Mouse (Mus musculus) lung, embryonic 15.5 days (tissue): ENCODE data around the gene Pgc. TPM values are rescaled to one million over a fixed set of nuclear protein-coding genes. Genes with fewer than 3 reads are reported as not detected.

Source experiments
- ATAC-seq: fragments of 200-750 bp; cut with Nextera tagmentation; 2 replicates; pipeline ENCODE4 v1.8.0; 2017; ENCODE audit warnings: moderate number of reproducible peaks, borderline replicate concordance; ENCODE audit not compliant: low FRiP score, low TSS enrichment; ENCODE audit errors: extremely low read depth
- H3K27ac ChIP-seq: fragments of 300-500 bp; sonication (generic); 2 replicates; pipeline ENCODE4 v1.5.1; 2015; ENCODE audit warnings: moderate library complexity, mild to moderate bottlenecking, inconsistent platforms
- H3K27me3 ChIP-seq: fragments of 300-500 bp; sonication (generic); 2 replicates; pipeline ENCODE4 v1.6.1; 2015; ENCODE audit warnings: inconsistent platforms
- H3K36me3 ChIP-seq: fragments of 300-500 bp; sonication (generic); 2 replicates; pipeline ENCODE4 v1.6.1; 2015; ENCODE audit warnings: inconsistent platforms
- H3K4me1 ChIP-seq: fragments of 300-500 bp; sonication (generic); 2 replicates; pipeline ENCODE4 v1.6.1; 2015; ENCODE audit warnings: inconsistent platforms
- H3K4me2 ChIP-seq: fragments of 300-500 bp; sonication (generic); 2 replicates; pipeline ENCODE4 v1.6.1; 2015; ENCODE audit warnings: inconsistent platforms, mild to moderate bottlenecking, moderate library complexity
- H3K4me3 ChIP-seq: fragments of 300-500 bp; sonication (generic); 2 replicates; pipeline ENCODE4 v1.5.1; 2015; ENCODE audit warnings: mild to moderate bottlenecking, inconsistent platforms
- H3K9ac ChIP-seq: fragments of 300-500 bp; sonication (generic); 2 replicates; pipeline ENCODE4 v1.6.1; 2015; ENCODE audit warnings: inconsistent platforms
- H3K9me3 ChIP-seq: fragments of 300-500 bp; sonication (generic); 2 replicates; pipeline ENCODE4 v1.6.1; 2016; ENCODE audit warnings: inconsistent platforms
- WGBS: fragments of 180-500 bp; shearing (Covaris S2); methylation state at CpG from one replicate; pipeline ENCODE4 v1.1.7; 2015; 5-methylcytosine and 5-hydroxymethylcytosine counted together
- polyA plus RNA-seq: library from polyadenylated mRNA; unstranded; fragments of >200 nt; fragmentation: Nextera tagmentation; extraction: Ambion mirVana; gene quantifications from 2 replicates; pipeline ENCODE4 v1.2.1, GENCODE M21; 2015

Gene Pgc
- 14.2 and 15.7 TPM in 2 replicates for polyA plus RNA-seq

- H3K36me3 ChIP-seq, result no peaks in the 10 kb centered on the region
- ATAC-seq, result no peak
- no peak within 1 kb of the TSS for H3K27ac ChIP-seq
- H3K9ac ChIP-seq, result no peak within 1 kb of the TSS
- no peaks in the 10 kb centered on the region for H3K9me3 ChIP-seq
- H3K4me3 ChIP-seq, result no peak within 1 kb of the TSS
- no peak within 1 kb of the TSS; the same call in 1 of the 2 replicates for H3K4me2 ChIP-seq
- no peaks in the 10 kb centered on the region for H3K27me3 ChIP-seq
- 0 out of 2 replicates have a peak, but pooled peaks cover 3% of the 10 kb centered on the region for H3K4me1 ChIP-seq
- 53% methylated on average over 11 of the region's 11 CpGs for WGBS
Measured at GRCm38 (mm10) chr17:47726566-47726965, at the start of gene Pgc. TSS of gene Pgc (plus strand) at chr17:47726842.

GRCm38 (mm10) chr17:47678238-47678637, 48.4 kb upstream of the Pgc start:
- Histone ChIP-seq H3K9ac (no peak overlapping the region), H3K9me3 (no peaks in the 10 kb centered on the region), H3K4me2 (no peak overlapping the region), H3K4me3 (no peak overlapping the region), H3K27me3 (no peaks in the 10 kb centered on the region), H3K36me3 (peaks cover 36% of the 10 kb centered on the region), H3K27ac (0 out of 2 replicates have a peak overlapping the region, but pooled peaks have one; percentile 15), H3K4me1 (no peaks in the 10 kb centered on the region)
- no peak for ATAC-seq
- WGBS, result 77% methylated on average over 5 of the region's 5 CpGs

GRCm38 (mm10) chr17:47678702-47679101, 47.9 kb upstream of the Pgc start:
- 67% methylated on average over 5 of the region's 5 CpGs for WGBS
- no peak overlapping the region for H3K4me2 ChIP-seq
- H3K9me3 ChIP-seq, result no peaks in the 10 kb centered on the region
- H3K4me3 ChIP-seq, result no peak overlapping the region
- no peaks in the 10 kb centered on the region for H3K4me1 ChIP-seq
- H3K9ac ChIP-seq, result no peak overlapping the region
- peaks cover 41% of the 10 kb centered on the region for H3K36me3 ChIP-seq
- H3K27me3 ChIP-seq, result no peaks in the 10 kb centered on the region
- H3K27ac ChIP-seq, result 0 out of 2 replicates have a peak overlapping the region, but pooled peaks have one; percentile 15
- ATAC-seq, result no peak

GRCm38 (mm10) chr17:47682836-47683235, 43.8 kb upstream of the Pgc start:
- Histone ChIP-seq H3K27ac (no peak overlapping the region), H3K4me3 (no peak overlapping the region), H3K4me2 (no peak overlapping the region), H3K27me3 (no peaks in the 10 kb centered on the region), H3K9ac (no peak overlapping the region), H3K9me3 (no peaks in the 10 kb centered on the region), H3K4me1 (peaks cover 6% of the 10 kb centered on the region), H3K36me3 (peaks cover 57% of the 10 kb centered on the region)
- no peak for ATAC-seq
- 71% methylated on average over 4 of the region's 4 CpGs for WGBS

GRCm38 (mm10) chr17:47687409-47688343, 39.0 kb upstream of the Pgc start:
- no peaks in the 10 kb centered on the region; the same call in 1 of the 2 replicates for H3K27me3 ChIP-seq
- peak; percentile 85 for ATAC-seq
- under 1% methylated on average over 70 of the region's 70 CpGs for WGBS
- no peaks in the 10 kb centered on the region for H3K9me3 ChIP-seq
- H3K4me1 ChIP-seq, result peaks cover 14% of the 10 kb centered on the region
- peak overlapping the region; percentile 77 for H3K9ac ChIP-seq
- H3K36me3 ChIP-seq, result peaks cover 24% of the 10 kb centered on the region
- peak overlapping the region; percentile 75 for H3K27ac ChIP-seq
- peak overlapping the region; percentile 91 for H3K4me2 ChIP-seq
- peak overlapping the region; percentile 60 for H3K4me3 ChIP-seq

- Histone ChIP-seq H3K27me3 (no peaks in the 10 kb centered on the region; the same call in 1 of the 2 replicates), H3K27ac (peak within 1 kb of the TSS; percentile 75), H3K4me3 (peak within 1 kb of the TSS; percentile 60), H3K9me3 (no peaks in the 10 kb centered on the region), H3K9ac (peak within 1 kb of the TSS; percentile 77), H3K36me3 (peaks cover 24% of the 10 kb centered on the region), H3K4me2 (peak within 1 kb of the TSS; percentile 91), H3K4me1 (peaks cover 14% of the 10 kb centered on the region)
- under 1% methylated on average over 9 of the region's 9 CpGs for WGBS
- no peak for ATAC-seq
Measured at GRCm38 (mm10) chr17:47688344-47688607, 38.4 kb upstream of the Pgc start, which contains the start of gene Tomm6. TSS of gene Tomm6 (minus strand) at chr17:47688386.

GRCm38 (mm10) chr17:47688608-47689575, 37.8 kb upstream of the Pgc start, which contains the start of gene Frs3:
TSS of gene Frs3 (plus strand) at chr17:47689030.
- WGBS, result under 1% methylated on average over 57 of the region's 58 CpGs
- H3K9me3 ChIP-seq, result no peaks in the 10 kb centered on the region
- H3K27me3 ChIP-seq, result no peaks in the 10 kb centered on the region; the same call in 1 of the 2 replicates
- peaks cover 18% of the 10 kb centered on the region for H3K36me3 ChIP-seq
- peak within 1 kb of the TSS; percentile 60 for H3K4me3 ChIP-seq
- H3K27ac ChIP-seq, result peak within 1 kb of the TSS; percentile 75
- peaks cover 17% of the 10 kb centered on the region for H3K4me1 ChIP-seq
- peak within 1 kb of the TSS; percentile 91 for H3K4me2 ChIP-seq
- H3K9ac ChIP-seq, result peak within 1 kb of the TSS; percentile 77
- ATAC-seq, result peak; percentile 81

- Histone ChIP-seq H3K9ac (no peak overlapping the region), H3K9me3 (no peaks in the 10 kb centered on the region), H3K27me3 (no peaks in the 10 kb centered on the region; the same call in 1 of the 2 replicates), H3K4me2 (peak overlapping the region; percentile 91), H3K27ac (no peak overlapping the region), H3K36me3 (peaks cover 8% of the 10 kb centered on the region), H3K4me3 (no peak overlapping the region), H3K4me1 (peaks cover 24% of the 10 kb centered on the region)
- no peak for ATAC-seq
- 66% methylated on average over 7 of the region's 8 CpGs for WGBS
Measured at GRCm38 (mm10) chr17:47689894-47690293, 36.7 kb upstream of the Pgc start.

GRCm38 (mm10) chr17:47691650-47692049, 35.0 kb upstream of the Pgc start:
- no peak overlapping the region for H3K9ac ChIP-seq
- 91% methylated on average over 3 of the region's 3 CpGs for WGBS

GRCm38 (mm10) chr17:47693671-47694441, 32.8 kb upstream of the Pgc start:
- Histone ChIP-seq H3K4me2 (peak overlapping the region; percentile 94), H3K4me1 (peaks cover 22% of the 10 kb centered on the region), H3K9ac (peak overlapping the region; percentile 79), H3K36me3 (no peaks in the 10 kb centered on the region), H3K27me3 (no peaks in the 10 kb centered on the region; the same call in 1 of the 2 replicates), H3K9me3 (no peaks in the 10 kb centered on the region), H3K4me3 (peak overlapping the region; percentile 87), H3K27ac (peak overlapping the region; percentile 67; the same call in 1 of the 2 replicates)
- ATAC-seq, result no peak
- WGBS, result 35% methylated on average over 13 of the region's 13 CpGs

More at GRCm38 (mm10) chr17:47691650-47692049, 35.0 kb upstream of the Pgc start:
- H3K4me3 ChIP-seq, result no peak overlapping the region
- H3K9me3 ChIP-seq, result no peaks in the 10 kb centered on the region
- no peak overlapping the region for H3K4me2 ChIP-seq
- no peak for ATAC-seq
- H3K27ac ChIP-seq, result no peak overlapping the region
- H3K27me3 ChIP-seq, result no peaks in the 10 kb centered on the region; the same call in 1 of the 2 replicates
- H3K4me1 ChIP-seq, result peaks cover 28% of the 10 kb centered on the region
- H3K36me3 ChIP-seq, result no peaks in the 10 kb centered on the region

- no peaks in the 10 kb centered on the region for H3K36me3 ChIP-seq
- H3K9ac ChIP-seq, result peak within 1 kb of the TSS; percentile 79
- peak within 1 kb of the TSS; percentile 94 for H3K4me2 ChIP-seq
- H3K27ac ChIP-seq, result peak within 1 kb of the TSS; percentile 67
- H3K4me3 ChIP-seq, result peak within 1 kb of the TSS; percentile 87
- H3K27me3 ChIP-seq, result no peaks in the 10 kb centered on the region; the same call in 1 of the 2 replicates
- H3K4me1 ChIP-seq, result peaks cover 21% of the 10 kb centered on the region
- 0% methylated on average over 3 of the region's 3 CpGs for WGBS
- H3K9me3 ChIP-seq, result no peaks in the 10 kb centered on the region
- ATAC-seq, result no peak
Measured at GRCm38 (mm10) chr17:47694442-47694502, 32.4 kb upstream of the Pgc start, which contains the start of gene Gm21981. TSS of gene Gm21981 (minus strand) at chr17:47694455.
